Mouse (Mus musculus) embryo, embryonic 11 days (tissue): ENCODE data around the gene Gm11214.

Experiments
- DNase-seq: peaks from one replicate; pipeline ENCODE4 v3.0.0-alpha.2; 2015

The Gm11214 gene

GRCm38 (mm10) chr4:63663279-63663678 lies at the start of gene Gm11214:
TSS of gene Gm11214 (minus strand) at chr4:63663379.
- DNase-seq: peak; percentile 3

GRCm38 (mm10) chr4:63711886-63712285 lies 48.7 kb upstream of the Gm11214 start:
- DNase-seq: no peak

GRCm38 (mm10) chr4:63710431-63711220 lies 47.4 kb upstream of the Gm11214 start:
- peak; percentile 37 for DNase-seq

- DNase-seq: no peak
These were observed 43.2 kb upstream of the Gm11214 start for GRCm38 (mm10) chr4:63706279-63706971.

GRCm38 (mm10) chr4:63704232-63704631 lies 41.1 kb upstream of the Gm11214 start:
- no peak for DNase-seq

- no peak for DNase-seq
These were observed 40.5 kb upstream of the Gm11214 start for GRCm38 (mm10) chr4:63703686-63704085.

GRCm38 (mm10) chr4:63702006-63702704 lies 39.0 kb upstream of the Gm11214 start:
- DNase-seq: no peak

GRCm38 (mm10) chr4:63699749-63700148 lies 36.6 kb upstream of the Gm11214 start:
- no peak for DNase-seq

GRCm38 (mm10) chr4:63696921-63697320 lies 33.7 kb upstream of the Gm11214 start:
- DNase-seq: no peak

- no peak for DNase-seq
These were observed 29.2 kb upstream of the Gm11214 start for GRCm38 (mm10) chr4:63692351-63692750.

GRCm38 (mm10) chr4:63687429-63687828 lies 24.2 kb upstream of the Gm11214 start:
- DNase-seq: no peak

GRCm38 (mm10) chr4:63686157-63686556 lies 23.0 kb upstream of the Gm11214 start:
- DNase-seq: peak; percentile 53

GRCm38 (mm10) chr4:63685253-63685525 lies 22.0 kb upstream of the Gm11214 start:
- no peak for DNase-seq

- no peak for DNase-seq
These were observed 21.5 kb upstream of the Gm11214 start for GRCm38 (mm10) chr4:63684412-63685252.

GRCm38 (mm10) chr4:63683716-63684115 lies 20.5 kb upstream of the Gm11214 start:
- DNase-seq: no peak

GRCm38 (mm10) chr4:63683056-63683455 lies 19.9 kb upstream of the Gm11214 start:
- DNase-seq: no peak

- no peak for DNase-seq
These were observed 19.3 kb upstream of the Gm11214 start for GRCm38 (mm10) chr4:63682441-63682840.

- DNase-seq: no peak
These were observed 18.4 kb upstream of the Gm11214 start for GRCm38 (mm10) chr4:63681557-63681956.

- DNase-seq: no peak
These were observed 11.9 kb upstream of the Gm11214 start for GRCm38 (mm10) chr4:63675128-63675527.

GRCm38 (mm10) chr4:63668255-63668654 lies 5.1 kb upstream of the Gm11214 start:
- no peak for DNase-seq

GRCm38 (mm10) chr4:63665738-63666137 lies 2.6 kb upstream of the Gm11214 start:
- DNase-seq: peak; percentile 4

- no peak for DNase-seq
These were observed 1.3 kb downstream of the Gm11214 start for GRCm38 (mm10) chr4:63661857-63662256.

- DNase-seq: peak; percentile 6
These were observed 1.8 kb downstream of the Gm11214 start for GRCm38 (mm10) chr4:63661426-63661825.
